Mouse (Mus musculus) lung, adult 10 weeks (tissue): ENCODE results near the gene Anxa2. TPM values are rescaled to one million over a fixed set of nuclear protein-coding genes. Genes with fewer than 3 reads are reported as not detected.

Experiments
- polyA plus RNA-seq: library from polyadenylated mRNA; stranded (reverse); fragments of 350-450 nt; fragmentation: Illumina TruSeq; extraction: RNeasy Lipid Tissue Mini Kit (QIAGEN cat#74804); gene quantifications from one replicate; pipeline ENCODE4 v1.2.3, GENCODE M21; 2014; ENCODE audit warnings: low read depth, low replicate concordance; ENCODE audit not compliant: insufficient read depth

Gene Anxa2
- polyA plus RNA-seq: 671 TPM

GRCm38 (mm10) chr9:69453066-69453900 is at the start of gene Anxa2:
Gene Anxa2 (plus strand): TSS chr9:69453620.

Other genes with a start within 250 kb of the Anxa2 start
- 4.6 TPM for gene Ice2, start 55.7 kb upstream of the Anxa2 start, polyA plus RNA-seq